Mouse (Mus musculus) embryonic facial prominence, embryonic 15.5 days (tissue): ENCODE data around the gene Fat3. TPM values are rescaled to one million over a fixed set of nuclear protein-coding genes. Genes with fewer than 3 reads are reported as not detected.

Source experiments
- ATAC-seq: fragments of 200-750 bp; cut with Nextera tagmentation; 2 replicates; pipeline ENCODE4 v1.8.0; 2017; ENCODE audit warnings: low read depth, moderate TSS enrichment; ENCODE audit not compliant: insufficient number of reproducible peaks, low FRiP score, low TSS enrichment
- H3K27ac ChIP-seq: fragments of 300-500 bp; sonication (generic); replicated peaks from 2 replicates; pipeline ENCODE4 v1.5.1; 2015; ENCODE audit warnings: mild to moderate bottlenecking, inconsistent platforms
- H3K27me3 ChIP-seq: fragments of 300-500 bp; sonication (generic); 2 replicates; pipeline ENCODE4 v1.6.1; 2015; ENCODE audit warnings: inconsistent platforms
- H3K36me3 ChIP-seq: fragments of 300-500 bp; sonication (generic); 2 replicates; pipeline ENCODE4 v1.6.1; 2015; ENCODE audit warnings: mild to moderate bottlenecking, inconsistent platforms
- H3K4me1 ChIP-seq: fragments of 300-500 bp; sonication (generic); 2 replicates; pipeline ENCODE4 v1.6.1; 2015; ENCODE audit warnings: inconsistent platforms
- H3K4me2 ChIP-seq: fragments of 300-500 bp; sonication (generic); replicated peaks from 2 replicates; pipeline ENCODE4 v1.6.1; 2015; ENCODE audit warnings: mild to moderate bottlenecking, inconsistent platforms
- H3K4me3 ChIP-seq: fragments of 300-500 bp; sonication (generic); replicated peaks from 2 replicates; pipeline ENCODE4 v1.5.1; 2015; ENCODE audit warnings: mild to moderate bottlenecking, inconsistent platforms
- H3K9ac ChIP-seq: fragments of 300-500 bp; sonication (generic); 2 replicates; pipeline ENCODE4 v1.6.1; 2015; ENCODE audit warnings: inconsistent platforms
- H3K9me3 ChIP-seq: fragments of 300-500 bp; sonication (generic); replicated peaks from 2 replicates; pipeline ENCODE4 v1.6.1; 2016; ENCODE audit warnings: inconsistent platforms
- WGBS: fragments of 180-500 bp; shearing (Covaris S2); methylation state at CpG from one replicate; pipeline ENCODE4 v1.1.7; 2015; 5-methylcytosine and 5-hydroxymethylcytosine counted together
- polyA plus RNA-seq: library from polyadenylated mRNA; unstranded; fragments of >200 nt; fragmentation: Nextera tagmentation; extraction: Ambion mirVana; gene quantifications from 2 replicates; pipeline ENCODE4 v1.2.1, GENCODE M21; 2015

The Fat3 gene
- polyA plus RNA-seq, 1 experiment from 2014 or later: 3.2 TPM

- Histone ChIP-seq H3K4me3 (no peak overlapping the region), H3K4me1 (no peaks in the 10 kb centered on the region), H3K36me3 (no peaks in the 10 kb centered on the region), H3K9ac (no peak overlapping the region), H3K27ac (no peak overlapping the region), H3K9me3 (no peaks in the 10 kb centered on the region), H3K27me3 (no peaks in the 10 kb centered on the region), H3K4me2 (no peak overlapping the region)
- no peak for ATAC-seq
- 90% methylated on average over 1 of the region's 1 CpGs for WGBS
Observed at GRCm38 (mm10) chr9:16002991-16003390, 498.1 kb downstream of the Fat3 start.

- Histone ChIP-seq H3K27ac (no peak overlapping the region), H3K36me3 (no peaks in the 10 kb centered on the region), H3K27me3 (no peaks in the 10 kb centered on the region), H3K4me3 (no peak overlapping the region), H3K4me2 (no peak overlapping the region), H3K9ac (no peak overlapping the region), H3K4me1 (no peaks in the 10 kb centered on the region), H3K9me3 (no peaks in the 10 kb centered on the region)
- 82% methylated on average over 7 of the region's 7 CpGs for WGBS
- ATAC-seq: no peak
Observed at GRCm38 (mm10) chr9:15994762-15995161, 506.3 kb downstream of the Fat3 start.

DNA sequence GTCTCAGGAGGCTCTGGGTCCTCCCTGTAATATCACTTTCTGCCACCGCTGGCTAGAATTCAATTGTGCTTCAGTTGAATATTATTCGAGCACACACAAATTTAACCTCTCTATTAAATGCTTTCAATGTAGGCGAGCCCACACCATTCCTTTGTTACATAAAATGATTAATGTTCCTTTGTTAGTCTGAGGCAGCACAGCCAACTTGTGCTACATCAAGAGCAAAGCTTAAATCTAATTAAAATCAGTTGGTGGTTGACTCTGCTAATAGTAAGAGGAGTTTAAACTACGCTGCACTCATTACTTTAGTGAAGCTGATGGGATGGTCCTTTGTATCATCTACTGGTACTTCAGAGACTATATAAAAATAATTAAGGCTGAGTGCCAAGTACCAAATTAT is 506.9 kb downstream of the Fat3 start:
- 77% methylated on average over 4 of the region's 4 CpGs for WGBS
- Histone ChIP-seq H3K4me1 (no peaks in the 10 kb centered on the region), H3K4me3 (no peak overlapping the region), H3K36me3 (no peaks in the 10 kb centered on the region), H3K27ac (no peak overlapping the region), H3K4me2 (no peak overlapping the region), H3K27me3 (no peaks in the 10 kb centered on the region), H3K9me3 (no peaks in the 10 kb centered on the region), H3K9ac (no peak overlapping the region)
- ATAC-seq: no peak

- no peaks in the 10 kb centered on the region for H3K4me1 ChIP-seq
- H3K36me3 ChIP-seq: no peaks in the 10 kb centered on the region
- no peak for ATAC-seq
- no peak overlapping the region for H3K4me3 ChIP-seq
- H3K9ac ChIP-seq: no peak overlapping the region
- no peaks in the 10 kb centered on the region for H3K9me3 ChIP-seq
- H3K27ac ChIP-seq: no peak overlapping the region
- H3K27me3 ChIP-seq: no peaks in the 10 kb centered on the region
- WGBS: 74% methylated on average over 7 of the region's 7 CpGs
- H3K4me2 ChIP-seq: no peak overlapping the region
Observed at GRCm38 (mm10) chr9:15992158-15992846, 508.8 kb downstream of the Fat3 start.

DNA sequence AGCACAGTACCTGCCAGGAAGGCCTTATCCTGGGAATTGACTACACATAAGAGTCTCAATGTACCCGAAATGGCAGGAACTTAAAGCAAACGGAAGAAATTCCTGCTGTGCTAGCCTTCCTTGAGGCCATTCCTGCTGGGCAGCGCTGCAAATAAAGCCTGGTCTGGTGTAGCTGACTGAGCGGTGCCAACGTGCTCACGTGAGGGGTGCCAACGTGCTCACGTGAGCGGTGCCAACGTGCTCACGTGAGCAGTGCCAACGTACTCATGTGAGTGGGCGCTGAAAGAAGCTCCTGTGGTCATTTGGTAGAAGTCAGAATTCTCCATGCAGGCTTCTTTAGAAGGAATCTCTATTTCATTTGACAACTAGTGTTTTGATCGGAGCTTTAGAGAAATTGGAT is 522.8 kb downstream of the Fat3 start:
- peaks cover 11% of the 10 kb centered on the region; the same call in 1 of the 2 replicates for H3K4me1 ChIP-seq
- H3K9me3 ChIP-seq: no peaks in the 10 kb centered on the region
- H3K36me3 ChIP-seq: no peaks in the 10 kb centered on the region
- H3K4me2 ChIP-seq: no peak overlapping the region
- ATAC-seq: no peak
- no peak overlapping the region for H3K9ac ChIP-seq
- WGBS: 79% methylated on average over 14 of the region's 14 CpGs
- no peak overlapping the region for H3K4me3 ChIP-seq
- H3K27ac ChIP-seq: no peak overlapping the region
- H3K27me3 ChIP-seq: no peaks in the 10 kb centered on the region

GRCm38 (mm10) chr9:15976959-15977663 is 524.0 kb downstream of the Fat3 start:
- no peaks in the 10 kb centered on the region for H3K36me3 ChIP-seq
- no peaks in the 10 kb centered on the region for H3K27me3 ChIP-seq
- no peak overlapping the region for H3K4me3 ChIP-seq
- ATAC-seq: no peak
- H3K27ac ChIP-seq: 0 out of 2 replicates have a peak overlapping the region, but pooled peaks have one; percentile 7
- no peaks in the 10 kb centered on the region for H3K9me3 ChIP-seq
- no peak overlapping the region for H3K9ac ChIP-seq
- peaks cover 11% of the 10 kb centered on the region; the same call in 1 of the 2 replicates for H3K4me1 ChIP-seq
- WGBS: 31% methylated on average over 12 of the region's 12 CpGs
- 0 out of 2 replicates have a peak overlapping the region, but pooled peaks have one; percentile 8 for H3K4me2 ChIP-seq

DNA sequence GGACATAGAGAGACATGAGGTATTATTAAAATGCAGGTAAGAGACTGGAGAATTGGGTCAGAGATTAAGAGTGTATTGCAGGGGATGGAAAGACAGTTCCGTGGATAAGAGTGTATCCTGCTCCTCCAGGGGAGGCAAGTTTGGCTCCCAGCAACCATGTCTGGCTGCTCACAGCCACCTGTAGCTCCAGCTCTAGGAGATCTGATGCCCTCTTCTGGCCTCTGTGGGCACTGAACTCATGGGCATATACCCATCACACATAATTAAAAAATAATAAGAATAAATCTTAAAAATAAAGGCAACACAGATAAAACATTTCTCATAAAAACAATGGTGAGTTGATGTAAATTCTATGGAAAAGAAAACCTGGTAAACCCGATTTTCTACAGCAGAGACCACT is 525.1 kb downstream of the Fat3 start:
- Histone ChIP-seq H3K36me3 (no peaks in the 10 kb centered on the region), H3K9ac (no peak overlapping the region), H3K4me2 (no peak overlapping the region), H3K4me1 (peaks cover 11% of the 10 kb centered on the region; the same call in 1 of the 2 replicates), H3K9me3 (no peaks in the 10 kb centered on the region), H3K4me3 (no peak overlapping the region), H3K27me3 (no peaks in the 10 kb centered on the region), H3K27ac (no peak overlapping the region)
- WGBS: 84% methylated on average over 2 of the region's 2 CpGs
- no peak for ATAC-seq

DNA sequence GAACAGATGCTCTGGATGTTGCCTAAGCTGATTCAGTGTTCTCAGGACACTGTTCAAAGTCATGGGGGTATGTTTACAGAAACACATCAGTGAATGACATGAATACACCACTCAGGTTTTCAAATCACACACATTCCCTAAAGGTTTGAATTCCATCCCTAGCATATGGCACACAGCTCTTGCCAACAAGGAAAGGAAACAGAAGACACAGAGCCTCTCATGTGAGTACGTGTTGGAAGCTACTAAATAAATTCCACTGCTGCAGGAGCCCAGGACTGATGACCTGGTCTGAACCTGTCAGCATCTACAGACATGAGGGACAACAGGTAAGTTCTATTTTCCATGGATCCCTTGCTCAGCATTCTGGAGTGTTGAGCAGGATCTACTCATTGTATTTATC is 528.9 kb downstream of the Fat3 start:
- Histone ChIP-seq H3K27ac (no peak overlapping the region), H3K27me3 (no peaks in the 10 kb centered on the region), H3K9me3 (no peaks in the 10 kb centered on the region), H3K4me3 (no peak overlapping the region), H3K4me1 (peaks cover 2% of the 10 kb centered on the region; the same call in 1 of the 2 replicates), H3K9ac (no peak overlapping the region), H3K36me3 (0 out of 2 replicates have a peak, but pooled peaks cover 3% of the 10 kb centered on the region), H3K4me2 (no peak overlapping the region)
- no peak for ATAC-seq
- WGBS: 58% methylated on average over 1 of the region's 1 CpGs

DNA sequence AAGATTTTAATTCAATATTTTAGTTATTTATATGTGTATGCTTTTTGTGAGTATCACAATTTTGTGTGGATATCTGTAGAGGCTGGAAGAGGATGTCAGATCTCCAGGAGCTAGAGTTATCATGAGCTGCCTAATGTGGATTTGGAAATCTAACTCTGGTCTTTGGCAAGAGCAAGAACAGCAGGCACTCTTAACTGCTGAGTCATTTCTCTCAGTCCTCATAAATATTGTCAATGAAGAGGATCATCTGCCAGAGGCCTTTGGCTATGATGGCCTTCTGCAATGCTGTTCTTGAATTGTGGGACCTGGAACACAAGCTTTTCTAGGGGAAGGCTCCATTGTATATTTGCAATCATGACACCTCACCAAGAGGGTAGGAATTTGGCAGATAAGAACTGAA is 529.7 kb downstream of the Fat3 start:
- H3K4me2 ChIP-seq: no peak overlapping the region
- ATAC-seq: no peak
- no peak overlapping the region for H3K9ac ChIP-seq
- H3K9me3 ChIP-seq: no peaks in the 10 kb centered on the region
- H3K4me3 ChIP-seq: no peak overlapping the region
- H3K36me3 ChIP-seq: 0 out of 2 replicates have a peak, but pooled peaks cover 3% of the 10 kb centered on the region
- H3K4me1 ChIP-seq: no peaks in the 10 kb centered on the region
- H3K27ac ChIP-seq: no peak overlapping the region
- no peaks in the 10 kb centered on the region for H3K27me3 ChIP-seq

GRCm38 (mm10) chr9:15964198-15964597 is 536.9 kb downstream of the Fat3 start:
- H3K27ac ChIP-seq: no peak overlapping the region
- H3K4me3 ChIP-seq: no peak overlapping the region
- no peaks in the 10 kb centered on the region for H3K27me3 ChIP-seq
- H3K9ac ChIP-seq: no peak overlapping the region
- H3K4me1 ChIP-seq: no peaks in the 10 kb centered on the region
- H3K9me3 ChIP-seq: no peaks in the 10 kb centered on the region
- H3K4me2 ChIP-seq: no peak overlapping the region
- H3K36me3 ChIP-seq: no peaks in the 10 kb centered on the region
- 66% methylated on average over 3 of the region's 3 CpGs for WGBS
- no peak for ATAC-seq

- no peak overlapping the region for H3K4me2 ChIP-seq
- no peaks in the 10 kb centered on the region for H3K4me1 ChIP-seq
- H3K27ac ChIP-seq: no peak overlapping the region
- no peak overlapping the region for H3K9ac ChIP-seq
- no peaks in the 10 kb centered on the region for H3K27me3 ChIP-seq
- no peaks in the 10 kb centered on the region for H3K36me3 ChIP-seq
- no peaks in the 10 kb centered on the region for H3K9me3 ChIP-seq
- no peak overlapping the region for H3K4me3 ChIP-seq
- no peak for ATAC-seq
- 63% methylated on average over 2 of the region's 2 CpGs for WGBS
Observed at GRCm38 (mm10) chr9:15962886-15963285, 538.2 kb downstream of the Fat3 start.
